Mouse (Mus musculus): ENCODE results near the gene Rpp25l. TPM values are rescaled to one million over a fixed set of nuclear protein-coding genes. Genes with fewer than 3 reads are reported as not detected.

Rpp25l gene
- polyA plus RNA-seq (2017; shearing (Covaris generic)), result 54.4 TPM

GRCm38 (mm10) chr4:41713197-41714067 is at the start of gene Rpp25l:
TSS of gene Rpp25l (minus strand) at chr4:41713534.

GRCm38 (mm10) chr4:41755338-41756305 is 42.3 kb upstream of the Rpp25l start, which contains the start of gene Sigmar1:
TSS of gene Sigmar1 (minus strand) at chr4:41756157.

GRCm38 (mm10) chr4:41754797-41755337 is 41.5 kb upstream of the Rpp25l start, which contains the start of gene Galt:
TSS of gene Galt (plus strand) at chr4:41755228.

GRCm38 (mm10) chr4:41731052-41731765 is 17.9 kb upstream of the Rpp25l start, which contains the start of gene Arid3c:
TSS of gene Arid3c (minus strand) at chr4:41731142.

GRCm38 (mm10) chr4:41722918-41723351 is 9.6 kb upstream of the Rpp25l start, which contains the start of gene Dctn3:
TSS of gene Dctn3 (minus strand) at chr4:41723170.

GRCm38 (mm10) chr4:41699783-41700182 is 13.6 kb downstream of the Rpp25l start, which contains the start of gene Il11ra1:
TSS of gene Il11ra1 (plus strand) at chr4:41699989.

GRCm38 (mm10) chr4:41696930-41697841 is 16.1 kb downstream of the Rpp25l start, which contains the start of gene Cntfr:
TSS of gene Cntfr (minus strand) at chr4:41697089.

Other genes with a start within 250 kb of the Rpp25l start
- 1.2 TPM for gene Kif24, start 248.6 kb downstream of the Rpp25l start, polyA plus RNA-seq (2017; shearing (Covaris generic))
- 22.1 TPM for gene Nudt2, start 248.4 kb downstream of the Rpp25l start, polyA plus RNA-seq (2017; shearing (Covaris generic))
- gene AI464131, start 210.5 kb downstream of the Rpp25l start, polyA plus RNA-seq (2017; shearing (Covaris generic)), result 0.06 TPM
- not detected for gene 1110017D15Rik, start 196.2 kb downstream of the Rpp25l start, polyA plus RNA-seq (2017; shearing (Covaris generic))
- gene Fam219a, start 144.0 kb downstream of the Rpp25l start, polyA plus RNA-seq (2017; shearing (Covaris generic)), result 1.6 TPM
- gene Dnaic1, start 143.8 kb downstream of the Rpp25l start, polyA plus RNA-seq (2017; shearing (Covaris generic)), result not detected
- gene Enho, start 73.2 kb downstream of the Rpp25l start, polyA plus RNA-seq (2017; shearing (Covaris generic)), result not detected
- not detected for gene Cntfr, start 16.4 kb downstream of the Rpp25l start, polyA plus RNA-seq (2017; shearing (Covaris generic))
- 8.7 TPM for gene Il11ra1, start 13.5 kb downstream of the Rpp25l start, polyA plus RNA-seq (2017; shearing (Covaris generic))
- gene Dctn3, start 9.6 kb upstream of the Rpp25l start, polyA plus RNA-seq (2017; shearing (Covaris generic)), result 142 TPM
- gene Arid3c, start 17.6 kb upstream of the Rpp25l start, polyA plus RNA-seq (2017; shearing (Covaris generic)), result not detected
- gene Galt, start 41.7 kb upstream of the Rpp25l start, polyA plus RNA-seq (2017; shearing (Covaris generic)), result 70.8 TPM
- 37.0 TPM for gene Sigmar1, start 42.6 kb upstream of the Rpp25l start, polyA plus RNA-seq (2017; shearing (Covaris generic))
- 7.5 TPM for gene Ccl27a, start 60.7 kb upstream of the Rpp25l start, polyA plus RNA-seq (2017; shearing (Covaris generic))
- gene Gm21541, start 190.1 kb upstream of the Rpp25l start, polyA plus RNA-seq (2017; shearing (Covaris generic)), result not detected
- gene Gm20878, start 228.0 kb upstream of the Rpp25l start, polyA plus RNA-seq (2017; shearing (Covaris generic)), result 1.4 TPM